29 mouse cellular contexts compared by ENCODE assay signal in genomic region chrX:7867141-7867540, GRCm38 (mm10).
"Had no signal": no experiment of that assay in that cellular context is flagged by ENCODE, and none has a peak within 500 bp of the region (broad histone marks: within the 10 kb centered on the region; RNA-seq: fewer than 3 reads in every experiment).

No protein-coding gene starts in this region.

- H3K9me3 ChIP-seq: limb, embryonic 10.5 days; limb, embryonic 12.5 days; limb, embryonic 13.5 days; limb, embryonic 15.5 days; liver, embryonic 12.5 days; liver, embryonic 13.5 days; liver, embryonic 15.5 days; lung, embryonic 15.5 days; megakaryocyte, embryonic 14.5 days; midbrain, embryonic 10.5 days; midbrain, embryonic 12.5 days; midbrain, embryonic 13.5 days; midbrain, embryonic 15.5 days had no signal

- H3K4me1 ChIP-seq: limb, embryonic 10.5 days; limb, embryonic 12.5 days; limb, embryonic 13.5 days; limb, embryonic 15.5 days; lung, embryonic 15.5 days; midbrain, embryonic 12.5 days; midbrain, embryonic 13.5 days; midbrain, embryonic 15.5 days had no signal

- H3K9ac ChIP-seq: limb, embryonic 12.5 days; limb, embryonic 13.5 days; limb, embryonic 15.5 days; liver, embryonic 12.5 days; liver, embryonic 13.5 days; liver, embryonic 14.5 days; liver, embryonic 15.5 days; liver, postnatal 0 days; lung, embryonic 14.5 days; lung, embryonic 15.5 days; midbrain, embryonic 12.5 days; midbrain, embryonic 13.5 days; midbrain, embryonic 15.5 days had no signal

- H3K4me3 ChIP-seq: limb, embryonic 10.5 days; limb, embryonic 12.5 days; limb, embryonic 13.5 days; limb, embryonic 15.5 days; liver, embryonic 12.5 days; liver, embryonic 13.5 days; liver, embryonic 15.5 days; lung, embryonic 15.5 days; megakaryocyte, embryonic 14.5 days; midbrain, embryonic 10.5 days; midbrain, embryonic 12.5 days; midbrain, embryonic 13.5 days; midbrain, embryonic 15.5 days; myocyte had no signal

- H3K27ac ChIP-seq: limb, embryonic 10.5 days; limb, embryonic 12.5 days; limb, embryonic 13.5 days; limb, embryonic 15.5 days; liver, embryonic 12.5 days; liver, embryonic 13.5 days; liver, embryonic 14.5 days; liver, embryonic 15.5 days; lung, embryonic 15.5 days; macrophage; midbrain, embryonic 10.5 days; midbrain, embryonic 12.5 days; midbrain, embryonic 13.5 days; midbrain, embryonic 15.5 days had no signal

- DNase-seq: left cerebral cortex, postnatal 4 days; liver; liver, embryonic 13.5 days; liver, postnatal 0 days; lung, adult 18-20 months; lung, adult 2 months; lung, embryonic 14.5 days; lung, postnatal 10 days; lung, postnatal 14 days; lung, postnatal 36 days; lung, postnatal 4 days; midbrain, embryonic 14.5 days had no signal

- H3K4me2 ChIP-seq: limb, embryonic 12.5 days; limb, embryonic 13.5 days; limb, embryonic 15.5 days; liver, embryonic 11.5 days; liver, embryonic 12.5 days; liver, embryonic 13.5 days; liver, embryonic 15.5 days; lung, embryonic 14.5 days; lung, embryonic 15.5 days; midbrain, embryonic 11.5 days; midbrain, embryonic 12.5 days; midbrain, embryonic 13.5 days; midbrain, embryonic 15.5 days had no signal

- H3K36me3 ChIP-seq: midbrain, embryonic 15.5 days had no signal

- H3K27me3 ChIP-seq: limb, embryonic 12.5 days; limb, embryonic 13.5 days; limb, embryonic 15.5 days; liver, embryonic 12.5 days; liver, embryonic 13.5 days; liver, embryonic 15.5 days; lung, embryonic 15.5 days; megakaryocyte, embryonic 14.5 days; midbrain, embryonic 12.5 days; midbrain, embryonic 13.5 days; midbrain, embryonic 15.5 days had no signal
